Mouse (Mus musculus): ENCODE data around the gene Scd2. TPM values are rescaled to one million over a fixed set of nuclear protein-coding genes. Genes with fewer than 3 reads are reported as not detected.

Gene Scd2
- total and polyA plus RNA-seq, 2 experiments, result 2.2 to 2.9 TPM

DNA sequence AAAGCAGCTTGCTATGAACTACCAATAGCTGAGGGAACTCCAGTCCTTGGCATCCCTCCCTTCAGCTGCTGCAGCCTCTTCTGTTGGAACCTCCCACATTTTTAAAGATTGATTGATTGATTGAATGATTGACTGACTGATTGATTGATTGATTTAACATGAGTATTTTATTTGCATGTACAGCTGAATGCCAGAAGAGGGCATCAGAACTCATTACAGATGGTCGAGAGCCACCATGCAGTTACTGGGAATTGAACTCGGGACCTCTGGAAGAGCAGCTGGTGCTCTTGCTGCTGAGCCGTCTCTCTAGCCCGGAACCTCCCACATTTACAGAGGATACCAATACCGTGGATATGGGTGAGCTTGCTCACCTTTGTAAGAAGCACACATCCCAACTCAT, 33.0 kb upstream of the Scd2 start:
- no peak for DNase-seq (ENCODE audit: extremely low read depth, low read depth, low spot score)
- Histone ChIP-seq H3K4me3 (ENCODE audit: insufficient read depth, low read depth, low read length) (no peak overlapping the region), H3K27ac (replicated peaks; ENCODE audit: insufficient read depth, low read depth, low read length) (no peak overlapping the region), H3K36me3 (ENCODE audit: control insufficient read depth, insufficient read depth, low read length) (no peaks in the 10 kb centered on the region), H3K4me1 (ENCODE audit: control insufficient read depth, insufficient read depth, low read length) (no peaks in the 10 kb centered on the region), H3K27me3 (ENCODE audit: control insufficient read depth, insufficient read depth, low read length) (peaks cover 18% of the 10 kb centered on the region; the same call in 1 of the 2 replicates), H3K79me2 (ENCODE audit: control insufficient read depth, insufficient read depth, low read length) (no peaks in the 10 kb centered on the region), H3K9ac (ENCODE audit: low read depth, low read length) (no peak overlapping the region)
- TF ChIP-seq POLR2A (IDR thresholded peaks at IDR 0.05; ENCODE audit: extremely low read depth, insufficient read depth, low read length), result no peak
- 0 out of 2 replicates have a peak, but pooled peaks have one; percentile 3 for TF ChIP-seq CTCF (IDR thresholded peaks at IDR 0.05; ENCODE audit: low read depth, low read length)
- 69% methylated on average over 5 of the region's 5 CpGs for whole genome bisulfite sequencing

- DNase-seq (ENCODE audit: extremely low read depth, low read depth, low spot score), result no peak
- Histone ChIP-seq H3K27ac (replicated peaks; ENCODE audit: insufficient read depth, low read depth, low read length) (no peak overlapping the region), H3K4me3 (ENCODE audit: insufficient read depth, low read depth, low read length) (no peak overlapping the region), H3K36me3 (ENCODE audit: control insufficient read depth, insufficient read depth, low read length) (no peaks in the 10 kb centered on the region), H3K79me2 (ENCODE audit: control insufficient read depth, insufficient read depth, low read length) (no peaks in the 10 kb centered on the region), H3K9ac (ENCODE audit: low read depth, low read length) (no peak overlapping the region), H3K4me1 (ENCODE audit: control insufficient read depth, insufficient read depth, low read length) (no peaks in the 10 kb centered on the region), H3K27me3 (ENCODE audit: control insufficient read depth, insufficient read depth, low read length) (peaks cover 18% of the 10 kb centered on the region; the same call in 1 of the 2 replicates)
- TF ChIP-seq CTCF (IDR thresholded peaks at IDR 0.05; ENCODE audit: low read depth, low read length), result no peak
- no peak for TF ChIP-seq POLR2A (IDR thresholded peaks at IDR 0.05; ENCODE audit: extremely low read depth, insufficient read depth, low read length)
- WGBS, result 88% methylated on average over 7 of the region's 7 CpGs
Measured at GRCm38 (mm10) chr19:44261774-44262173, 31.7 kb upstream of the Scd2 start.

GRCm38 (mm10) chr19:44263581-44263980, 29.9 kb upstream of the Scd2 start:
- Histone ChIP-seq H3K9ac (ENCODE audit: low read depth, low read length) (no peak overlapping the region), H3K79me2 (ENCODE audit: control insufficient read depth, insufficient read depth, low read length) (no peaks in the 10 kb centered on the region), H3K4me3 (ENCODE audit: insufficient read depth, low read depth, low read length) (no peak overlapping the region), H3K36me3 (ENCODE audit: control insufficient read depth, insufficient read depth, low read length) (no peaks in the 10 kb centered on the region), H3K27ac (replicated peaks; ENCODE audit: insufficient read depth, low read depth, low read length) (no peak overlapping the region), H3K4me1 (ENCODE audit: control insufficient read depth, insufficient read depth, low read length) (no peaks in the 10 kb centered on the region), H3K27me3 (ENCODE audit: control insufficient read depth, insufficient read depth, low read length) (peaks cover 10% of the 10 kb centered on the region; the same call in 1 of the 2 replicates)
- DNase-seq (ENCODE audit: extremely low read depth, low read depth, low spot score), result no peak
- TF ChIP-seq POLR2A (IDR thresholded peaks at IDR 0.05; ENCODE audit: extremely low read depth, insufficient read depth, low read length), result no peak
- TF ChIP-seq CTCF (IDR thresholded peaks at IDR 0.05; ENCODE audit: low read depth, low read length), result no peak
- WGBS, result 88% methylated on average over 3 of the region's 3 CpGs

- no peak overlapping the region for H3K27ac ChIP-seq (replicated peaks; ENCODE audit: insufficient read depth, low read depth, low read length)
Measured at GRCm38 (mm10) chr19:44264226-44264625, 29.2 kb upstream of the Scd2 start.

DNA sequence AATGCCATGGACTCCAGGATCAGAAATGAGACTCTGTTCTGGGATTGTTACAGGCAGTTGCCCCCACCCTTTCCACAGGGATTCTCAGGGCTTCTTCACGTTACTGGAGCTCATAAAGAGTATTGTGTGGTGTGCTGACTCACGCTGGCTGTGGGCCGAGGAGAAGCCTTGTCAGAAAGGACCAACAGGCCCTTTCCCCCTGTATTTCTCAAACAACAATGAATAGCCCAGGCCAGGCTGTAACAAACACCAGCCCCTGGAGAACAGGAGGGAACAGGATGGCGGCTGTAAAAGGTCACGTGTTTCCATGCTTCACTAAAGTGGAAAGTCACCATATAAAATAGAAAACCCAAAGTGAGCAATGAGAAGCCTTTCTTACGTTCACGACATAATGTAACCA, 28.2 kb upstream of the Scd2 start:
- Histone ChIP-seq H3K27me3 (ENCODE audit: control insufficient read depth, insufficient read depth, low read length) (peaks cover 6% of the 10 kb centered on the region; the same call in 1 of the 2 replicates), H3K36me3 (ENCODE audit: control insufficient read depth, insufficient read depth, low read length) (no peaks in the 10 kb centered on the region), H3K4me1 (ENCODE audit: control insufficient read depth, insufficient read depth, low read length) (no peaks in the 10 kb centered on the region), H3K4me3 (ENCODE audit: insufficient read depth, low read depth, low read length) (no peak overlapping the region), H3K27ac (replicated peaks; ENCODE audit: insufficient read depth, low read depth, low read length) (no peak overlapping the region), H3K79me2 (ENCODE audit: control insufficient read depth, insufficient read depth, low read length) (no peaks in the 10 kb centered on the region), H3K9ac (ENCODE audit: low read depth, low read length) (no peak overlapping the region)
- WGBS, result 84% methylated on average over 7 of the region's 7 CpGs
- no peak for DNase-seq (ENCODE audit: extremely low read depth, low read depth, low spot score)
- TF ChIP-seq POLR2A (IDR thresholded peaks at IDR 0.05; ENCODE audit: extremely low read depth, insufficient read depth, low read length), result no peak

More at GRCm38 (mm10) chr19:44264226-44264625, 29.2 kb upstream of the Scd2 start:
- WGBS, result 65% methylated on average over 9 of the region's 9 CpGs
- no peak overlapping the region for H3K4me3 ChIP-seq (ENCODE audit: insufficient read depth, low read depth, low read length)
- peaks cover 7% of the 10 kb centered on the region; the same call in 1 of the 2 replicates for H3K27me3 ChIP-seq (ENCODE audit: control insufficient read depth, insufficient read depth, low read length)
- H3K9ac ChIP-seq (ENCODE audit: low read depth, low read length), result no peak overlapping the region
- no peaks in the 10 kb centered on the region for H3K4me1 ChIP-seq (ENCODE audit: control insufficient read depth, insufficient read depth, low read length)
- no peaks in the 10 kb centered on the region for H3K79me2 ChIP-seq (ENCODE audit: control insufficient read depth, insufficient read depth, low read length)
- TF ChIP-seq CTCF (IDR thresholded peaks at IDR 0.05; ENCODE audit: low read depth, low read length) (no peak), POLR2A (IDR thresholded peaks at IDR 0.05; ENCODE audit: extremely low read depth, insufficient read depth, low read length) (no peak)
- no peaks in the 10 kb centered on the region for H3K36me3 ChIP-seq (ENCODE audit: control insufficient read depth, insufficient read depth, low read length)
- no peak for DNase-seq (ENCODE audit: extremely low read depth, low read depth, low spot score)

GRCm38 (mm10) chr19:44265911-44266337, 27.6 kb upstream of the Scd2 start:
- Histone ChIP-seq H3K27ac (replicated peaks; ENCODE audit: insufficient read depth, low read depth, low read length) (no peak overlapping the region), H3K4me3 (ENCODE audit: insufficient read depth, low read depth, low read length) (no peak overlapping the region), H3K27me3 (ENCODE audit: control insufficient read depth, insufficient read depth, low read length) (peaks cover 7% of the 10 kb centered on the region; the same call in 1 of the 2 replicates), H3K9ac (ENCODE audit: low read depth, low read length) (no peak overlapping the region), H3K36me3 (ENCODE audit: control insufficient read depth, insufficient read depth, low read length) (no peaks in the 10 kb centered on the region), H3K79me2 (ENCODE audit: control insufficient read depth, insufficient read depth, low read length) (no peaks in the 10 kb centered on the region), H3K4me1 (ENCODE audit: control insufficient read depth, insufficient read depth, low read length) (no peaks in the 10 kb centered on the region)
- WGBS, result 69% methylated on average over 5 of the region's 5 CpGs
- TF ChIP-seq POLR2A (IDR thresholded peaks at IDR 0.05; ENCODE audit: extremely low read depth, insufficient read depth, low read length) (no peak), CTCF (IDR thresholded peaks at IDR 0.05; ENCODE audit: low read depth, low read length) (no peak)
- DNase-seq (ENCODE audit: extremely low read depth, low read depth, low spot score), result no peak

Data from liver, adult 2 months (tissue).